Mouse (Mus musculus): ENCODE measurements around the gene Zfhx3. TPM values are rescaled to one million over a fixed set of nuclear protein-coding genes. Genes with fewer than 3 reads are reported as not detected.

Zfhx3 gene
- polyA plus RNA-seq, 2 experiments = 14.4 to 26.1 TPM

- no peaks in the 10 kb centered on the region for H3K9me3 ChIP-seq (ENCODE audit: control insufficient read depth, low read length)
- H3K4me3 ChIP-seq (replicated peaks; ENCODE audit: low read length) = no peak overlapping the region
- no peak for TF ChIP-seq POLR2A (IDR thresholded peaks at IDR 0.05; ENCODE audit: borderline replicate concordance, extremely low read depth, insufficient read depth, insufficient read length)
- H3K27me3 ChIP-seq (ENCODE audit: control insufficient read depth, insufficient read depth, low read length) = no peaks in the 10 kb centered on the region
- ATAC-seq (ENCODE audit: low FRiP score, low read depth) = no peak
- H3K27ac ChIP-seq (replicated peaks; ENCODE audit: low read depth, low read length) = no peak overlapping the region
- no peak for DNase-seq (ENCODE audit: low spot score)
- H3K4me2 ChIP-seq (replicated peaks; ENCODE audit: low read depth, low read length, severe bottlenecking) = no peak overlapping the region
- H3K9ac ChIP-seq (ENCODE audit: low read depth, low read length, severe bottlenecking) = no peak overlapping the region
- peaks cover 4% of the 10 kb centered on the region; the same call in 1 of the 2 replicates for H3K4me1 ChIP-seq (ENCODE audit: control insufficient read depth, insufficient read depth, low read length)
- no peaks in the 10 kb centered on the region for H3K36me3 ChIP-seq (ENCODE audit: control insufficient read depth, insufficient read depth, low read length)
- WGBS = 65% methylated on average over 22 of the region's 22 CpGs
Measured at GRCm38 (mm10) chr8:108246035-108246933, 303.8 kb downstream of the Zfhx3 start.

DNA sequence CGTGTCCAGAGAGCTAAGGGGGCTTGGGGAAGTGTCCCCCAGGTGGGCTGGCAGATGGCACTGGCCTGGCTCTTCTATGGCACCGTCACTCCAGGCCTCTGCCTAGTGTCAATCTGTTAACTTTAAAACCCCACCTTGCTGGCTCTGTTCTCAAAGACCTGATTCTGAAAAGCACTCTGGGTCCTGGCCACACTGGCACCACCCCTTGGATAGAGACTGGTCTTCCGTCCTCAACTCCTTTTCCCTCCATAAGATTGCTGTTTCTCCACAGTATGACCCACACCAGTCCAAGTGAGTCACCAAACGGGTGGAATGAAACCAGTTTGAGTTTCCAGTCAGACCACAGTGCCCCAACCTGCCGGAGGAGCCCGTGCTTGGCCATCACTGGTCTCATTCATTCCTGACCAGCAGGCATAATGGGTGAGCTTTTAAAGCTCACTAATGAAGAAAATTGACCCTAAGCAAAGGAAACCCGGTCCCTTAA lies 304.5 kb downstream of the Zfhx3 start:
- WGBS = 53% methylated on average over 7 of the region's 7 CpGs
- DNase-seq (ENCODE audit: low spot score) = no peak
- H3K4me1 ChIP-seq (ENCODE audit: control insufficient read depth, insufficient read depth, low read length) = peaks cover 4% of the 10 kb centered on the region; the same call in 1 of the 2 replicates

DNA sequence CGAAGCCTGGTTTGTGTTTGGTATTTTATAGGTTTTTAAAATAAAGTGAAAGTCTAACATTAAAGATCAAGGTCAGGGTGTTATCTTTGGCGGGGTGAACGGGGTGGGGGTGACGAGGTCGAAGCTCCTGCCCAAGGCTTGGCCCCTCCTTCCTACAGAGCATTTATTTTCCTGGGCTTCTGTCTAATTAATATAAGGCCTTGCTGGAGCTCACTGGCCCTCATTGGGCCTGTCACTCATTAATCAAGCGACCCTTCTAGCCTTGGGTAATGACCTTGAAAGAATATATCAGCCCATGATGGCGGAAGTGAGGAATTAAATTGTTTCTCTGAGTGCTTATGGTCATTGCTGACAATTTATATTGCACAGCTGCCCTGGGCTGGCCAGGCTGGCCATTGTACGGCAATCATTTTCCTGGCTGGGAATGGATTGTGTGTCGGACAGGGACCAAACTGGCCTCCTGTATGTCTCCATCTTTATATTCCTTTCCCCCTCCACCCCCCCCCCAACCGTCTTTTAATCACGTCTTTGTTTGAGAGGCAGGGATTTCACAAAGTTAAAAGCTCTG lies 322.2 kb downstream of the Zfhx3 start:
- no peaks in the 10 kb centered on the region for H3K4me1 ChIP-seq (ENCODE audit: control insufficient read depth, insufficient read depth, low read length)
- no peak overlapping the region for H3K9ac ChIP-seq (ENCODE audit: low read depth, low read length, severe bottlenecking)
- WGBS = 27% methylated on average over 11 of the region's 11 CpGs
- TF ChIP-seq POLR2A (IDR thresholded peaks at IDR 0.05; ENCODE audit: borderline replicate concordance, extremely low read depth, insufficient read depth, insufficient read length) = no peak
- no peaks in the 10 kb centered on the region for H3K27me3 ChIP-seq (ENCODE audit: control insufficient read depth, insufficient read depth, low read length)
- no peak overlapping the region for H3K4me2 ChIP-seq (replicated peaks; ENCODE audit: low read depth, low read length, severe bottlenecking)
- no peaks in the 10 kb centered on the region for H3K36me3 ChIP-seq (ENCODE audit: control insufficient read depth, insufficient read depth, low read length)
- H3K9me3 ChIP-seq (ENCODE audit: control insufficient read depth, low read length) = no peaks in the 10 kb centered on the region
- no peak for ATAC-seq (ENCODE audit: low FRiP score, low read depth)
- DNase-seq (ENCODE audit: low spot score) = no peak
- H3K27ac ChIP-seq (replicated peaks; ENCODE audit: low read depth, low read length) = no peak overlapping the region
- no peak overlapping the region for H3K4me3 ChIP-seq (replicated peaks; ENCODE audit: low read length)

More for the DNA sequence above, 304.5 kb downstream of the Zfhx3 start:
- Histone ChIP-seq H3K9ac (ENCODE audit: low read depth, low read length, severe bottlenecking) (no peak overlapping the region), H3K4me3 (replicated peaks; ENCODE audit: low read length) (no peak overlapping the region), H3K9me3 (ENCODE audit: control insufficient read depth, low read length) (no peaks in the 10 kb centered on the region), H3K36me3 (ENCODE audit: control insufficient read depth, insufficient read depth, low read length) (no peaks in the 10 kb centered on the region), H3K27me3 (ENCODE audit: control insufficient read depth, insufficient read depth, low read length) (no peaks in the 10 kb centered on the region), H3K27ac (replicated peaks; ENCODE audit: low read depth, low read length) (no peak overlapping the region), H3K4me2 (replicated peaks; ENCODE audit: low read depth, low read length, severe bottlenecking) (no peak overlapping the region)
- ATAC-seq (ENCODE audit: low FRiP score, low read depth) = no peak
- no peak for TF ChIP-seq POLR2A (IDR thresholded peaks at IDR 0.05; ENCODE audit: borderline replicate concordance, extremely low read depth, insufficient read depth, insufficient read length)

GRCm38 (mm10) chr8:108277960-108278359 lies 335.5 kb downstream of the Zfhx3 start:
- 91% methylated on average over 2 of the region's 2 CpGs for WGBS
- no peaks in the 10 kb centered on the region for H3K4me1 ChIP-seq (ENCODE audit: control insufficient read depth, insufficient read depth, low read length)
- no peak for ATAC-seq (ENCODE audit: low FRiP score, low read depth)
- DNase-seq (ENCODE audit: low spot score) = no peak
- no peaks in the 10 kb centered on the region for H3K9me3 ChIP-seq (ENCODE audit: control insufficient read depth, low read length)
- H3K27me3 ChIP-seq (ENCODE audit: control insufficient read depth, insufficient read depth, low read length) = no peaks in the 10 kb centered on the region
- H3K27ac ChIP-seq (replicated peaks; ENCODE audit: low read depth, low read length) = no peak overlapping the region
- no peak overlapping the region for H3K4me2 ChIP-seq (replicated peaks; ENCODE audit: low read depth, low read length, severe bottlenecking)
- H3K9ac ChIP-seq (ENCODE audit: low read depth, low read length, severe bottlenecking) = no peak overlapping the region
- H3K36me3 ChIP-seq (ENCODE audit: control insufficient read depth, insufficient read depth, low read length) = no peaks in the 10 kb centered on the region
- H3K4me3 ChIP-seq (replicated peaks; ENCODE audit: low read length) = no peak overlapping the region
- TF ChIP-seq POLR2A (IDR thresholded peaks at IDR 0.05; ENCODE audit: borderline replicate concordance, extremely low read depth, insufficient read depth, insufficient read length) = no peak

GRCm38 (mm10) chr8:108281981-108282380 lies 339.5 kb downstream of the Zfhx3 start:
- no peak overlapping the region for H3K27ac ChIP-seq (replicated peaks; ENCODE audit: low read depth, low read length)
- 66% methylated on average over 12 of the region's 12 CpGs for WGBS
- DNase-seq (ENCODE audit: low spot score) = no peak

More at GRCm38 (mm10) chr8:108281981-108282380, 339.5 kb downstream of the Zfhx3 start:
- Histone ChIP-seq H3K36me3 (ENCODE audit: control insufficient read depth, insufficient read depth, low read length) (no peaks in the 10 kb centered on the region), H3K4me1 (ENCODE audit: control insufficient read depth, insufficient read depth, low read length) (peaks cover 3% of the 10 kb centered on the region; the same call in 1 of the 2 replicates), H3K9me3 (ENCODE audit: control insufficient read depth, low read length) (no peaks in the 10 kb centered on the region), H3K9ac (ENCODE audit: low read depth, low read length, severe bottlenecking) (no peak overlapping the region), H3K27me3 (ENCODE audit: control insufficient read depth, insufficient read depth, low read length) (no peaks in the 10 kb centered on the region), H3K4me2 (replicated peaks; ENCODE audit: low read depth, low read length, severe bottlenecking) (no peak overlapping the region), H3K4me3 (replicated peaks; ENCODE audit: low read length) (no peak overlapping the region)
- ATAC-seq (ENCODE audit: low FRiP score, low read depth) = no peak
- no peak for TF ChIP-seq POLR2A (IDR thresholded peaks at IDR 0.05; ENCODE audit: borderline replicate concordance, extremely low read depth, insufficient read depth, insufficient read length)
